Mouse (Mus musculus): ENCODE data around the gene Zfp839.

- TF ChIP-seq POLR2A (IDR thresholded peaks at IDR 0.05; ENCODE audit: insufficient read depth, low read depth, low read length): no peak
- no peak for TF ChIP-seq CTCF (IDR thresholded peaks at IDR 0.05)
- no peak for TF ChIP-seq EP300 (IDR thresholded peaks at IDR 0.05; ENCODE audit: insufficient read depth, low read depth, low read length)
Observed at GRCm38 (mm10) chr12:110814924-110815323, 35.1 kb upstream of the Zfp839 start.

Measured in heart, adult 2 months (tissue).